Mouse (Mus musculus) C2C12 (cell line): ENCODE results near the gene Sltm.

Source experiments
- CEBPB ChIP-seq: IDR thresholded peaks from one replicate; pipeline ENCODE4 v1.6.1; 2011; ENCODE audit warnings: low read depth, mild to moderate bottlenecking, control low read depth, moderate library complexity
- CTCF ChIP-seq: IDR thresholded peaks from one replicate; pipeline ENCODE4 v1.5.1; 2011; ENCODE audit not compliant: control insufficient read depth, insufficient read depth, insufficient read length
- FOSL1 ChIP-seq: IDR thresholded peaks from one replicate; pipeline ENCODE4 v1.8.0; 2011; ENCODE audit warnings: mild to moderate bottlenecking, low read length; ENCODE audit not compliant: poor library complexity, insufficient read depth, severe bottlenecking
- MAX ChIP-seq: IDR thresholded peaks from one replicate; pipeline ENCODE4 v1.6.1; 2011; ENCODE audit warnings: mild to moderate bottlenecking, control low read depth
- MYOD1 ChIP-seq: IDR thresholded peaks from one replicate; pipeline ENCODE4 v1.6.1; 2011; ENCODE audit warnings: low read depth; ENCODE audit not compliant: control insufficient read depth, insufficient read length
- MYOG ChIP-seq: IDR thresholded peaks from one replicate; pipeline ENCODE4 v1.6.1; 2011; ENCODE audit not compliant: control insufficient read depth, insufficient read length; ENCODE audit errors: extremely low read depth
- USF1 ChIP-seq: IDR thresholded peaks from one replicate; pipeline ENCODE4 v1.6.1; 2011; ENCODE audit warnings: low read depth, mild to moderate bottlenecking, control low read depth, moderate library complexity

GRCm38 (mm10) chr9:70548304-70548703 is 5.8 kb downstream of the Sltm start:
- TF ChIP-seq CTCF (no peak), USF1 (no peak), MAX (no peak), MYOD1 (no peak), MYOG (no peak), CEBPB (no peak), FOSL1 (no peak)
